Mouse (Mus musculus) testis, adult 2 months (tissue): Measurements from ENCODE around the gene Flt3l.

ENCODE experiments used
- CTCF ChIP-seq: fragments of 200-500 bp; IDR thresholded peaks from 2 replicates; pipeline ENCODE4 v1.5.1; 2012; ENCODE audit warnings: low read depth, mild to moderate bottlenecking, inconsistent platforms, low read length, moderate library complexity; ENCODE audit not compliant: control insufficient read depth, insufficient read depth, insufficient replicate concordance
- POLR2A ChIP-seq: fragments of 200-500 bp; IDR thresholded peaks from 2 replicates; pipeline ENCODE4 v1.6.1; 2012; ENCODE audit warnings: low read depth, mild to moderate bottlenecking, inconsistent platforms, low read length, moderate library complexity; ENCODE audit not compliant: control insufficient read depth

DNA sequence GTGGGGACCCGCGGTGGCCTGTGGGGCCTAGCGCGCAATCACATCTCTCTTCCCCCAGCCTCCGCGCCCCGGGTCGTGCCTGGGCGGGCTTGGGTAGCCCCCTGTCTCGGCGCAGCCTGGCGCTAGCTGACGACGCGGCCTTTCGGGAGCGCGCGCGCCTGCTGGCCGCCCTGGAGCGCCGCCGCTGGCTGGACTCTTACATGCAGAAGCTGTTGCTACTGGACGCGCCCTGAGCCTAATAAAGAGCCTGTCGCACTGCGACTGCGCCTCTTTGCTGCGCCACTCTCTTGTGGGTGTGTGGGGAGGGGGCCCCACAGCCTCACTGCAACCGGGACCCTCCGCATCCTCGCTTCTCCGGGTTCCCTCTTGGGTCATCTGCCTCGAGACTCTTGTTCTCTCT, 45.3 kb upstream of the Flt3l start:
- no peak for TF ChIP-seq CTCF
- no peak for TF ChIP-seq POLR2A
